Mouse (Mus musculus) lung, postnatal 14 days (tissue): Measurements from ENCODE around the gene Osbpl8.
A peak's percentile ranks its signal among the peaks of the same experiment; 100 is the strongest.

Experiments used
- DNase-seq: peaks from one replicate; pipeline ENCODE4 v3.0.0; 2021

Gene Osbpl8

DNA sequence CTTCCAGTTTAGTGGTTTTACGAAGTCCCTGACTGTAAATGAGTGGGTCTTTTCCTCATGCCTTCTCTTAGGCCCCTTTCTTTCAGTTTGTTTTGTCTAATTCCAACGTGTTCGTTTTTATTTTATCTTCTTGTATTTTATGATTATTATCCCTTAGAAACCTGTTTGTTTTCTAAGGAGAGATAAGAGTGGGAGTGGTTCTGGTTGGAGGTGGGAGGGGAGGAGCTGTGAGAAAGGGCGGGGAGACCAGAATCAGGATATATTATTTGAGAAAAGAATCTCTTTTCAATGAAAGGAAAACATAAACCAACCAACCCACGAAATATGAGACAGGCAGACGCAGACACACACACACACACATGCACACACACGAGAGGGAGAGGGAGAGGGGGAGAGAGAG lies 9.0 kb upstream of the Osbpl8 start:
- no peak for DNase-seq

DNA sequence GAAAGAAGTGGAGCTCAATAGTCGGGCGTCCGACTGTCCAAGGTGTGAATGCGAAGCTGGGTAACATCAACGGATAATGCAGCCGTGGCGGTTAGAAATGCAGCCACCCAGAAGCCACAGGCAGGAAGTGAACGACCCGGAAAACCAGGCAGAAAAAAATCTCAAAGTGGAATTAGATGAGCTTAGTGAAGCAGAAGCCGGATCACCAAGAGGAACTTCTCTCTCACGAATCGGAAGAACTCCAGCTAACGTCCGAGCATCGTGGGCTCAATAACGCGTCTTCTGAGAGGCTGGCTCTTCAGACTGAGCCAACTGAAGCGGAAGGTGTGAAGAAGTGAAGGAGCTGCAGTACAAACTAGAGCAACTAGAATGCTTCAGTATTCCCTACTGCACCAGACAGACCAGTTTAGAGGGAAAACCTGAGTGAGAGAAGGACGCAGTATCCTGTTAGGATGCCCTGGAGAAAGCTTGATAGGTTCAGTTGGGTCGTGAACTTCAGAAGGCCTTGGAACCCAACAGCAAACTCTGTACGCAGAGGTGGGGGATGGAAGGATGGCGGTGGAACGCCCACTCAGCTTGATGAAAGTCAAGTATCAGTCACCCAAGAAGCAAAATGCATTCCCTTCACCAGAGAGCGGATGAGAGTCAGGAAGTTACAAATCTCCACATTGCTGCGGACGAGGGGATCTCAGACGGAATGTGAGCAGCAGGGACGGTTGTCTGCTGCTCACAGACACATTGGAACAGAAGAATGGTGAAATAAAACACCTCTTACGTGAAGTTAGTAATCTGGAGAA lies 8.0 kb upstream of the Osbpl8 start:
- no peak for DNase-seq

DNA sequence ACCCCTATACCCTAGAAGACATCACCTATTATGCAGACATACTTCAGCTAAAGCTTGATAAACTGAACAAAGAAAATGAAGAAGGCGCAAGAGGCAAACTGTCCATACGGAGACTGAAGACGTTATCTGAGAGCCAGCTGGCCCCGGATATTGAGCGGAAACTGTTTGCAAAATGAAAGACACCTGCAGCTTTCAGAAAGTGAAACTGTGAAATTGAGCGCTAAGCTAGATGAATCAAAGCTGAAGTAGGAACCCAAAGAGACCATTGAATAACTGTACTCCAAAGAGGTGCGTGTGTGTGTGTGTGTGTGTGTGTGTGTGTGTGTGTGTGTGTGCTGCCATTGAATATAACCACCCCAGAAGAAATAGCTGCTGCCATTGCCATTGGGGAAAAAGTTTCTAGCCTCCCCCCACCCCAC lies 7.3 kb upstream of the Osbpl8 start:
- DNase-seq, result no peak

DNA sequence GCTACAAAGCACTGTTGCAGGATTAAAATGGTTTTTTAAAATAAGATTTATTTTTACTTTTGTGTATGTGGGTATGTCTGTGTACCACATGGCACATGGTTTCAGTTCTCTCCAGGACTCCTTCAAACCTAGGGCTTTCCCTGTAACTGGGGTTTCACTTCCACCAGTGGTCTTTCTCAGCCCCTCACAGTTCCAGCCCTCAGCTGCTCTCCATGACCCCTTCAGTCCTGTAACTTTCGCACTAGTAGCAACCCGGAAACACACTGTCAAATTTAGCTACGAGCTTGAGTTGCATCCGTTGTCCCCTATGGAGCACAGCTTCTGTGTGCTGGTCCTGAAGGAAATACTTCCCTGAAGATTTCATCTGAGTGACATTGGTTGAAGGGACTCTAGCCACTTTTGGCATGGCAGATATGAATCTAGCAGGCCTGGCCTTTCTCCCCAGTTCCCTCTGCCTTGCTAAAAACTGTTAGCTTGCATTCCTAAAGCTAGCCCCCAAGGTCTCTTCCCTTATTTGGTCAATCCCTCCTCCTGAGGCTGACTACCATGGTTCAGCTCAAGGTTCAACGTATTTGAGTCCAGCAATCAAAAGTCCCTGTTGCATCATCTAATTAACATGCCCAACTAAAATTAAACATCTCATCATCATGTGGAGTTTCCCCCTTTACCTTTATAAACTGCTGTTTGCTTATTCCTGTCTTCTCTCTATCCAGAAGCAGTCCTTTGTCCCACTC lies 4.6 kb upstream of the Osbpl8 start:
- DNase-seq, result no peak

DNA sequence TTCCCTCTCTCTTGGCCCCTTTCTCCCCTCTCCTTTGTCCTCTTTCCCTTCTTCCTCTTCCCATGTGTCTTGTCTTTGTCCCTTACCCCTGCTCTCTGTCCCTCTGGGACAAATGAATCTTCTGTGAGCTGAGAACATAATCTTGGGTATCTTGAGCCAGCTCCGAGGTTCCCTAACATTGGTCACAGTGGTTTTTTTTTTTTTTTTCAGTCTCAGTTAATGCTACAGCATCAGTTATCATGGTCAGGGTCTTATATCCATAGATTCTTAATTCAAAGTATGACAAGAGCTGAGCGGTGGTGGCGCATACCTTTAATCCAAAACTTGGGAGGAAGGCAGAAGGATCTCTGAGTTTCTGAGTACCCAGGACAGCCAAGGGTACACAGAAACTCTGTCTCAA lies 4.0 kb upstream of the Osbpl8 start:
- no peak for DNase-seq

GRCm38 (mm10) chr10:111161373-111161772 lies 3.2 kb upstream of the Osbpl8 start:
- no peak for DNase-seq

DNA sequence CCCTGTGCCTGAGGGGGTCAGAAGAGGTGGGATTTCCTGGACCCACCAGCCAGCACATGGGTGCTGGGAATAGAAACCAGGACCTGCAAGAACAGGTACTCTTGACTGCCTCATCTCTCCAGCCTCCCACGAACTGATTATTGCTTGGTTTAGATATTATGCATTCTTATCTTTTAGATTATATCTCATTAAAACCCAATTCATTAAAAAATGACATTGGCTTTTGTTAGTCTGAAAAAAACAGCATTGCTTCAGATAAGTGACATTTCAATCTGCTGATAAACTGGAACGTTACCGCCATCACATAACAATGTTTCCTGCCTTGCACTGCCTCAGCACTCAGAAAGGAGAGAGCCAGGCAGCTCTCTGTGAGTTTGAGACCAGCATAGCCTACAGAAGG lies 1.5 kb upstream of the Osbpl8 start:
- no peak for DNase-seq

- no peak for DNase-seq
These were observed 831 bp upstream of the Osbpl8 start for GRCm38 (mm10) chr10:111163601-111164240.

DNA sequence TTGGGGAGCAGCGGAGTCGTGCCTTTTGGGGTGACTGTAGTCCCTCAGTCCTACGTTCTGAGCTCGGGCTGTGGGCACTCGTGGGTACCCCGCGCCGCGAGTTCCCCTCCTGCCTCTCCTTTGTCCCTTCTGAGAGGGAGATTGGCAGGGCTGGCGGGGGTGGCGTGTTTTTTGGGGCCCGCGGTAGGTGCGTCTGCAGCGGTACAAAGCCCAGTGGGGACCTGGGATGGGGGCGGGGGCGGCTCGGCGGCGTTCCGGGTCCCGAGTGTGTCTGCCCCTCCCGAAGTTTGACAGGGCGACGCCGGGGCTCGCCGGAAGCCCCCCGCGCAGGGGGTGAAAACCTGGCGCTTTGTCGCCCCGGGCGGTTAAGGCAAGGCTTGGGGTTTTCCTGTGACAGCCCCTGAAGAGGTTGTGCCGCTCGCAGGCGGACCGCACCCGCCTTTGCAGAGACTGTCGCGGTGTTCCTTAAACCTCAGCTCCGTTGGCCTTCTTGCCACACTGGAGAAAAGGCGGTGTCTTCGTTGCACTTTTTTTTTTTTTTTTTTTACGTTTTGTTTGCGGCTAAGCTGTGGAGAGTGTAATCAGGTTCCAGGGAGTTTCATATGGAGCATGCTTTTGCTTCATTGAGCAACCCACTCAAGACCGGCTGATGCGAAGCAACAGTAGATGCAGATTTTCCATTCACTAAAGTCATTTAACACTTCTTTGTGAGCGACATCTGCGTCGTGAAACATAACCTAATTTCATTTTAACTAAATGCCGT lies 848 bp downstream of the Osbpl8 start:
- DNase-seq, result peak; percentile 60

DNA sequence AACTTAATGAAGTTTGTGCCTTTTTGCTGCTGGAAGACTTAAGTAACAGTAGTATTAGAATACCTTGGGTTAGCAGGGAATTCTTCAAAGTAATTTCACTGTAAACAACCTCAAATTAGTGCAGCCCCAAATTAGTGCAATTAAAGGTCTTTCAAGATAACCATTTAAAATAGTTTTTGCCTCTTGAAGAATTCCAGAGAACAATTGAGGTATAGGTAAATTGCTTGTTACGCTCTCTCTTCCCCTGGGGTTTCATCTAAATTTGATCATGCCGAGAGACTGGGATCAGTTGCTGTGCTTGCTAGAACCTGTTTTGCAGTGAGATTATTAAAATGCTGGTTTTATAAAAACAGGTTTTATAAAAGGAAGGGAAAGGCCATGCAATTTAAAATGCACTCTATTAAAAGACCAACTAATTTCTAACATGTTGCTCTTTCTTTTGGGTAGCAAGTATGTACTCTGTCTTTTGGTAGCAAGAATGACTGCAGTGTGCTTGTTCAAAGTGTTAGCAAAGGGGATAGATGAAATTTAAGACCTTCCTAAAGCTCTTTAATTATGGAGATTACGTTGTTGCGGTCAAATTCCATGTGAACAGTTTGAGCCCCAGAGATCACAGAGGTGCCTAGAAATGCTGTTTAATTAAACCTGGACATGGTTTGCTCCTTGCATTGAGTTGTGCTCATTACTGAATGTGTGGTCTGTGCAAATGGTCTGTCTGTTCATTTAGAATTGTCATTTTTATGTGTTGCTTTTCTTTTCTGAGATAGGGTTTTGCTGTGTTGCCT lies 1.7 kb downstream of the Osbpl8 start:
- DNase-seq, result no peak

DNA sequence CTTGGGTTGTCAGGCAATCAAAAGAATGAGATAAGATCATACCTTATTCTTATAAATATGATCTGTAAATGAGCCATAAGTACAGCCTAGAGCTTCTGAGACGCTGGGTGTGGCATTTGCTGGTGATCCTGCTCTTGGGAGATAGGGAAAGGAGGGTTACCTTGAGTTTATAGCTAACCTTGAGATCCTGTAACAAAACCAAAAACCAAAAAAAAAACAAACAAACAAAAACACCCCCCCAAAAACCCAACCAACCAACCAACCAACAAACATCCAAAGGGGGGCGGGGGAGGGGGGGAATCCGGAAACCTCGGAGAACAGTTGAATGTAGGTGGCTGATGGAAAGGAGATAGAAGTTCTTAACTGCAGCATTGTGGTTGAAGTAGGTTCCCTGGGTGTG lies 2.9 kb downstream of the Osbpl8 start:
- DNase-seq, result no peak

DNA sequence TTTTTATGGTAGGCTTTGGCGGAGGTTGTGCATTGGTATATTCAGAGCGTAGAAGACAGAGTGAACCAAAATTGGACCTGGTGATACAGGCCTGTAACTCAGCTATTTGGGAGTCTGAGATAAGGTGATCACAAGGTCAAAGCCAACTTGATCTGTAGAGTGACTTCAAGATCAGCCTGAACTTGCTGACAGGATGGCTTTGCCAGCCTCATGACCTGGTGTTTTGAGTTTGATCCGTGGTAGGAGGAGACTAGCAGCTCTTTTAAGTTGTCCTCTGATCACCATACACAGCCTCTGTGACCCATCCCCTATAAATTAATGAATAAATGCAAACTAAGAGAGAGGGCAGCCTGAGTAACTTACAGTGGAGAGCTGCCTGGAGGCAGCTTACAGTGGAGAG lies 3.8 kb downstream of the Osbpl8 start:
- DNase-seq, result no peak

DNA sequence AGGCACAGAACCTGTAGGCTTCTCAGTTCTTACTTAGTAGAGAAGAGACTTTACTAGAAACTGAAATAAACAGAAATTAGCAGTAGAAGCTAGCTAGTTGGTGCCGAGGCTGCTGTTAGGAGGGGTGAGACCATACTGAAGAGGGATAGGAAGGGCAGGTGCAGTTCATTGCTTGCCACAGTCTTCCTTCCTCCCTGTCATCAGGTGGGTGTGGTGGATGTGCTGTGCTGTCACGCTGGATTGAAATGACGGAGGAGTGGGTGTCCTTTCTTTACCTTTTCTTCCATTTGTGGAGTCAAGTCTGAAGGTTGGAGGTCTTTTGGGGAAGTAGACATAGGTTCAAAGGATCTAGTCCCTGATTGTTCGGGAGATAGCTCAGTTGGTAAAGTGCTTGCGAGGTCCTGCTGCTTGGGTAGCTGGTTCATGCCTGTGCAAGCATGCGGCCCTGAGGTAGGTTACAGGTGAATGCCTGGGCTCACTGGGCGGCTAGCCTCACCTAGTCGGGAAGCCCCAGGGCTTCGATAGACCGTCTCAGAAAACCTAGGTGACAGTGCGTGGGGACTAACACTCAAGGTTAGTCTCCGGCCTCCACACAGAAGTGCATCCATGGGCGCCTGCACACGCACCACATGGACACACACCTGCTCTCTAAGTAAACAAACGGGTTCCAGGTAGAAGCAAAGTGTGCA lies 6.8 kb downstream of the Osbpl8 start:
- DNase-seq, result no peak

- no peak for DNase-seq
These were observed 9.2 kb downstream of the Osbpl8 start for GRCm38 (mm10) chr10:111173589-111174247.

DNA sequence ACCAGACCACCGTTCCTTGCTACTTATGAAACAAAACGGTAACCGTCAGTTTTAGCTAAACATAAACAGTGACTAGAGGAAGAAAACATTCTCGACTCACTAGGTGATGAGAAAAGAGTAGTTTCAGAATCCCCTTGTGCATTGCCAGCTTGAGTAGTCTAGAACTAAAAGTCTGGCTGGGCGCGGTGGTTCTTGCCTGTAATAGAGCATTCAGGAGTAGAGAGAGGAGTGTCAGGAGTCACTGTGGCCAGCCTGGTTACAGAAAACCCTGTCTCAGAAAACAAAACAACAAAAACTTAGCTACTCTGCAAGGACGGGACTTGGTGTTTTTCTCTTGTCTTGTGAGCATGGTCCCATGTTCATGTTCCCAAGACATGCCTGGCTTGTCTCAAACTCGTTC lies 12.8 kb downstream of the Osbpl8 start:
- DNase-seq, result no peak

- no peak for DNase-seq
These were observed 13.5 kb downstream of the Osbpl8 start for GRCm38 (mm10) chr10:111178024-111178423.

- DNase-seq, result no peak
These were observed 16.1 kb downstream of the Osbpl8 start for GRCm38 (mm10) chr10:111180633-111181032.

- no peak for DNase-seq
These were observed 19.2 kb downstream of the Osbpl8 start for GRCm38 (mm10) chr10:111183634-111184270.

DNA sequence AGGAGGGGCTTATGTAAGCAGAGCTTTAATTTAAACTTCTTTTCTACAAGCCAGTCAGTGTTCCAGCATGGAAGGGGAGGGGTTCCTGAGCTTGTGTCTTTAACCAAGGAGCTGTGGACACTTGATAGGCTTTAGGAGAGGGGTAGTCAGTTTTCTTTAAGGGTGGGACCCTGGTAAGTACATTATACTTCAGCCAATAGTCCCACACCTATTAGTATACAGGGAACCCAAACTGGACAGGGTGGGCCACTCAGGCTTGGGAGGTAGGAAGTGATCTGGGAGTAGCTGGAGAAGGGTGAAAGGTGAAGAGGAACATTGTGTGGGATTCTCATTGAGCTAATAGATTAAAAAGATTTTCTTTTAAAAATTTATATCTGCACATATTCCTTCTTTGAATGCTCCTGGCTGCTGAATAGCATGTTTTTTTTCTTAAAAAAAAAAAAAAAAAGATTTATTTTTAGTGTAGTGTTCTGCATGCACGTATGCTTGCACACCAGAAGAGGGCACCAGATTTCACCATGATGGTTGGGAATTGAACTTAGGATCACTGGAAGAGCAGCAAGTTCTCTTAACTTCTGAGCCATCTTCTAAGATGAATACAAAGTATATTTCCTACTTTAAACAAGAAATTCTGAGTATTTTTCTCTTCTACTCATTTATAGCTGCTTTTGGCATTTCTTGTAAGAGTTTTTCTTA lies 21.2 kb downstream of the Osbpl8 start:
- DNase-seq, result no peak

DNA sequence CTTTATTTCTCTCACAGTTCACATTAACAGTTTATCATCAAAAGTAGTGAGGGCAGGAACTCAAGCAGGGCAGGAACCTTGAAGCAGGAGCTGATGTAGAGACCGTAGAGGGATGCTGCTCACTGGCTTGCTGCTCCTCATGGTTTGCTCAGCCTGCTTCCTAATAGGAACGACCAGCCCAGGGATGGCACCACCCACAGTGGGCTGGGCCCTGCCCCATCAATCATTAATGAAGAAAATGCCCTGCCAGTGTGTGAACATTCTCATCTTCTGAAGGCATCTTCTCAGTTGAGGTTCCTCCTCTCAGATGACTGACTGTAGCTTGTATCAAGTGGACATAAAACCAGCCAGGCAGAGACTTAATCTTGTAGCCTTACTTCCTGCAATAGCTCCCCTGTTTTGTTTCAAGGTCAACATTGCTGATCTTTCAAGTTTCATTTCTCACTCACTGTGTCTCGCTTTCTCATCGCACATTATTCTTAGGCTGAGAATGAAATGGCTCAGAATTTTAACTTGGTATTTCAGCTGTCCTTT lies 24.5 kb downstream of the Osbpl8 start:
- DNase-seq, result no peak
